Mouse (Mus musculus) heart, adult 2 months (tissue): Measurements from ENCODE around the gene Lrrc49. TPM values are rescaled to one million over a fixed set of nuclear protein-coding genes. Genes with fewer than 3 reads are reported as not detected.

Experiments
- DNase-seq, 2 experiments: peaks; one replicate each; pipeline ENCODE4 v3.0.0; 2021
- H3K27ac ChIP-seq: fragments of 200-600 bp; 2 replicates; pipeline ENCODE4 v1.8.1; 2022
- H3K27me3 ChIP-seq: fragments of 200-500 bp; 2 replicates; pipeline ENCODE4 v1.6.1; 2012; ENCODE audit warnings: mild to moderate bottlenecking, low read length, inconsistent platforms, mixed read lengths; ENCODE audit not compliant: control insufficient read depth, insufficient read depth
- H3K36me3 ChIP-seq: fragments of 200-500 bp; 2 replicates; pipeline ENCODE4 v1.6.1; 2012; ENCODE audit warnings: low read length, inconsistent platforms; ENCODE audit not compliant: control insufficient read depth, insufficient read depth
- H3K4me1 ChIP-seq: fragments of 200-500 bp; 2 replicates; pipeline ENCODE4 v1.6.1; 2011; ENCODE audit warnings: low read length; ENCODE audit not compliant: control insufficient read depth, insufficient read depth
- H3K4me3 ChIP-seq: fragments of 200-600 bp; 2 replicates; pipeline ENCODE4 v1.8.1; 2022
- H3K79me2 ChIP-seq: fragments of 200-500 bp; replicated peaks from 2 replicates; pipeline ENCODE4 v1.6.1; 2012; ENCODE audit warnings: mild to moderate bottlenecking, inconsistent platforms, low read length, moderate library complexity, mixed read lengths; ENCODE audit not compliant: control insufficient read depth, insufficient read depth
- H3K9ac ChIP-seq: fragments of 200-500 bp; 2 replicates; pipeline ENCODE4 v1.6.1; 2012; ENCODE audit warnings: low read depth, mild to moderate bottlenecking, control low read depth, inconsistent platforms, low read length, mixed read lengths
- CTCF ChIP-seq: fragments of 200-600 bp; IDR thresholded peaks from 2 replicates; pipeline ENCODE4 v1.8.1; 2022; ENCODE audit warnings: antibody characterized with exemption, mild to moderate bottlenecking, moderate library complexity
- EP300 ChIP-seq: fragments of 200-500 bp; IDR thresholded peaks from 2 replicates; pipeline ENCODE4 v1.6.1; 2011; ENCODE audit warnings: low read depth, low read length, control low read depth; ENCODE audit not compliant: insufficient read depth
- POLR2A ChIP-seq: fragments of 200-500 bp; IDR thresholded peaks from 2 replicates; pipeline ENCODE4 v1.6.1; 2011; ENCODE audit warnings: mild to moderate bottlenecking, low read depth, low read length, control low read depth; ENCODE audit not compliant: insufficient read depth
- WGBS: fragments of 180-500 bp; shearing (Covaris S2); methylation state at CpG from one replicate; pipeline ENCODE4 v1.1.7; 2018; 5-methylcytosine and 5-hydroxymethylcytosine counted together
- intact Hi-C: fragments of 180-260 bp; cut with DNase I; formaldehyde crosslinking; loops from one replicate; pipeline ENCODE4 v1.15.1; 2025
- polyA plus RNA-seq: library from polyadenylated mRNA; depleted of rRNA; stranded (reverse); fragments of >200 nt; gene quantifications from 2 replicates; pipeline ENCODE4 v1.2.3, GENCODE M21; 2012
- total RNA-seq, 2 experiments: library from RNA; stranded (reverse); gene quantifications; 2 replicates each; pipeline ENCODE4 v1.2.3; 2021

Gene Lrrc49
- total and polyA plus RNA-seq, 3 experiments, result 2.1 to 3.7 (median 3.7) TPM

DNA sequence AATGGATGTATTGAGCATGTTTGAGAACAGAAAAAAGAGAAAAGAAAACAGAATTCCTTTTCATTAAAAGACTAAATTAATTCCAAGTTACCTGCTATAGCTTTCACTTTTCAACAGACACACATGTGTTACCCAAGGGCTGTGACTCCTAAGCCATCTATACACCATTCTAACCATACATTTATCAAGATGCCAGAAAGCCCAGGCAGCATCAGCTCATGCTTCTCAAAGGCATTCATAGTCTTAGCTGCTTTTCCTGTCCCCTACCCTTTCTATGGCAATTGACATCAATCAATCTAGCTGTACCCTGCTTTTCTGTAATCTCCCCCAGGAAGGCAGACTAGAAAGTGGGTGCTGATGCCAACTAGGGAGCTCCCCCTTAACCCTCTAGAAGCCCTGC lies 34.4 kb downstream of the Lrrc49 start:
- no peak for DNase-seq
- Histone ChIP-seq H3K27ac (no peak overlapping the region), H3K9ac (no peak overlapping the region), H3K79me2 (no peaks in the 10 kb centered on the region), H3K27me3 (no peaks in the 10 kb centered on the region), H3K36me3 (no peaks in the 10 kb centered on the region), H3K4me1 (no peaks in the 10 kb centered on the region; the same call in 1 of the 2 replicates), H3K4me3 (no peak overlapping the region)
- intact Hi-C loops, result no loop called here
- no peak for TF ChIP-seq CTCF
- TF ChIP-seq EP300, result no peak
- TF ChIP-seq POLR2A, result no peak

DNA sequence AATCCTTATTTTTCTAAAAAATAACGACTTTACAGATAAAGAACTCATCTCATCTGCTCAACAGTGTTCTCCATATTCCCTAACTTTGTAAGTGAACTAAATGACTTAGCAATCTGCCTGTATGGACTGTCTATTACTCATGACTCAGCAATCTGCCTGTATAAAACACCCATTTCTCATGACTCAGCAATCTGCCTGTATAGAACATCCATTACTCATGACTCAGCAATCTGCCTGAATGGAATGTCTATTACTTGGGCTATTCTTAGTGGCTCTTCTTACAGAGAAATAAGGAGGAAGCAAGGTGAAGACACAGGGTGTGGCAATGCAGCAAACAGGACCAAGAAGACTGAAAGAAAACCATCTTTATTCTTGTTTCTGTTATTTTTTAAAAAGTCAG lies 34.8 kb downstream of the Lrrc49 start:
- Histone ChIP-seq H3K36me3 (no peaks in the 10 kb centered on the region), H3K9ac (no peak overlapping the region), H3K27me3 (no peaks in the 10 kb centered on the region), H3K79me2 (no peaks in the 10 kb centered on the region), H3K27ac (no peak overlapping the region), H3K4me3 (no peak overlapping the region), H3K4me1 (no peaks in the 10 kb centered on the region; the same call in 1 of the 2 replicates)
- WGBS, result 83% methylated on average over 1 of the region's 1 CpGs
- DNase-seq, result no peak
- TF ChIP-seq CTCF (no peak), EP300 (no peak), POLR2A (no peak)
- intact Hi-C loops, result no loop called here

DNA sequence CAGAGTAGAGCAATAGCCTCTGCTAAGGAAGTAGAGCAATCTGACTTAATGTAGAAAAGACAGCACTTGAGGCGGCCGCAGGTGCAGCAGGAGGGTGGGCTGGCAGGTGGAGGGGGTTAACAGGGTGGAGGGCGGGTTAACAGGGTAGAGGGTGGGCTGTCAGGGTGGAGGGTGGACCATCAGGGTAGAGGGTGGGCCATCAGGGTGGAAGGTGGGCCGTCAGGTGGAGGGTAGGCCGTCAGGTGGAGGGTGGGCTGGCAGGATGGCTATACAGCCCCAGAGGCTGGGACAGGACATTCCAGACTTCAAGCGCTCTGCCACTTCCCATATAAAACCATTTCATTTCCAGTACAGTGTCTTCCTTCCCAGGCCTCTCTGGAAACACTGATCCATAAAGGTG lies 37.7 kb downstream of the Lrrc49 start:
- no peaks in the 10 kb centered on the region for H3K36me3 ChIP-seq
- intact Hi-C loops, result no loop called here
- no peak overlapping the region for H3K27ac ChIP-seq
- no peaks in the 10 kb centered on the region for H3K27me3 ChIP-seq
- no peaks in the 10 kb centered on the region; the same call in 1 of the 2 replicates for H3K4me1 ChIP-seq
- WGBS, result 92% methylated on average over 6 of the region's 6 CpGs
- no peak for DNase-seq
- H3K79me2 ChIP-seq, result no peaks in the 10 kb centered on the region
- H3K9ac ChIP-seq, result no peak overlapping the region
- no peak for TF ChIP-seq EP300
- no peak for TF ChIP-seq CTCF
- no peak for TF ChIP-seq POLR2A
- H3K4me3 ChIP-seq, result no peak overlapping the region

DNA sequence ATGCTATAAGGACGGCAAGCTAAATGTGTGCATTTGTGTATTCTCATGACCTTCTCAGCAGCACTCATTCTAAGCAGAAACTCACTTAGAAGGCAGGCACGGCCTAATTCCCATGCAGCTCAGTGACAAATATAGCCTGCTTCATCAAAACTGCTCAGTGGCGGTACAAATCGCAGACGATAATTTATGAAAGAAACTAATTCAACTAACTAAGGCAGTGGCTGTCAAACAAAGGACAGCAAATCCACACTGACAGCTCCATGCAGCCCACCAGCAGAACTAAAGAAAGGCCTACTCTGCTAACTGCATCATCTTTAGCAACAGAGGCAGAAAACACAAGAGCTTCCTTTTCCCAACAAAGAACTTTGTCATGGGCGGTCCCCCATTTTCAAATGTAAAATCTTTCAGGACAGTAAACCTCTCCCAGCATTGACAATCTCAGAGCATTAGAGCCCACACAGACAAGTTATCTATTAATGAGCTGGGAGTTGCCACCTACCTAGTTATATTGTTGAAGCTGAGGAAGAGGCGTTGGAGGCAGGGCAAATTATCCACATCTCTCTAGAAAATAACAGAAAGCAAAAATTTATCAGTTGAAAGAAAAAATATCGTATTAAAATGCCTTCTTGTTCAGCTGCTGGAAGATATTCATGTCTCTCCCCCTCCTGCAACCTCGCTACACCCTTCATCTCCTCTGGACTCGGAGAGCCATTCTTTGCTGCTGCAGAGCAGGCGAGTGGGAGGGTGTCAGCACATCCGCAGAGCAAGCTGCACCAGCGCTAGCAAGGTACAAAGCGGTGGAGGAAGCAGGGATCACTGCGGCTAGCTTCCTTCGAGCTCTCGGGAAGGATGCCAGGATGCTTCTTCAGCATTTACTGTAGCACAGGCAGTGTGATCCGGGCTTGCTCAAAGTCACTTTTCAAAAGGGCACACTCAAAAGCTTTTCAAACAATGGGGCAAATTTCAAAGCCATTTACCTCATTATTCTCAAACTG lies 38.7 kb downstream of the Lrrc49 start:
- Histone ChIP-seq H3K4me1 (no peaks in the 10 kb centered on the region; the same call in 1 of the 2 replicates), H3K79me2 (no peaks in the 10 kb centered on the region), H3K27me3 (no peaks in the 10 kb centered on the region), H3K27ac (no peak overlapping the region), H3K4me3 (no peak overlapping the region), H3K36me3 (no peaks in the 10 kb centered on the region), H3K9ac (no peak overlapping the region)
- DNase-seq, result peak; percentile 33 to 44
- intact Hi-C loops, result no loop called here
- TF ChIP-seq EP300 (no peak), POLR2A (no peak), CTCF (no peak)
- WGBS, result 46% methylated on average over 18 of the region's 18 CpGs

DNA sequence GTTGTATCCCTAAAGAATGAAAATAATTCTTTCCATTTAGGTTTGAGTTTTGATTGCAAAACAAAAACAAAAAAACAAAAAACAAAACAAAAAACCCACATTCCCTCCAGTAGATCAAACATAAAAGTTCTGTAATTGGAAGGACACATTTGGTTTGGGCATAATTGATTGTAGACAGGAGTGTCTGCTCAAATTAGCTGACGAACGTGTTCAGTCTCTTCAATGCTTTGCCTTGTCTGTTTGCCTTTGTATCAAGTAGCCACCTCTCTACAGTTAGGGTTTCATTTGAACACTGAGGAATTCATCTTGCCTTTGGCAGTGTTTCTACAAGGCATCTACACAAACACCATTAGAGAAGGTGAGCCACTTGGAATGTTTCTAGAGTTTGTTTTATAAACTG lies 54.4 kb downstream of the Lrrc49 start:
- TF ChIP-seq POLR2A (no peak), EP300 (no peak), CTCF (no peak)

DNA sequence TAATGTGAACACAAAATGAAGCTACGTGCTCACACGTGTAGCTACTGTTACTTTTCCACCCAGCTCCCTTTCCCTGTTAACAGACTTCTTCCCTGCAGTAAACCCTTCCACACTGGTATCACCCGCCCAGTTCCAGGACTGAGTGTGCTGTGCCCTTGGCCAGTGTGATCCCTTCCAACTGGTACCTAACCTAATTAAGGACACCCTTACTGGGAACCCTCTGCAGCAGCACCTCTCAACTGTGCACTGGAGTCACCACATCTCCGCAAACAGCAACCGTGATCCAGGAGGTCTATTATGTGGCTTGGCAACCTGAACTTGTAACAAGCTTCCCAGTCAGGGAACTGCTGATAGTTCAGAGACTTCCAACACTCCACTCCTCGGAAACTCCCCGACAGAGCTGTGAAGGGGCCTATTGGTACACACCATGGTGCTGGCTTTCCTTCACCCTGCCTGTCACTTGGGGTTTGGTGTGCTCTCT lies 61.6 kb downstream of the Lrrc49 start:
- 55% methylated on average over 7 of the region's 7 CpGs for WGBS

More for the DNA sequence above, 54.4 kb downstream of the Lrrc49 start:
- Histone ChIP-seq H3K4me1 (no peaks in the 10 kb centered on the region), H3K79me2 (no peaks in the 10 kb centered on the region), H3K27ac (no peak overlapping the region), H3K4me3 (no peak overlapping the region), H3K27me3 (no peaks in the 10 kb centered on the region), H3K36me3 (no peaks in the 10 kb centered on the region), H3K9ac (no peak overlapping the region)
- 88% methylated on average over 2 of the region's 2 CpGs for WGBS
- no peak for DNase-seq
- intact Hi-C loops, result no loop called here

More for the DNA sequence above, 61.6 kb downstream of the Lrrc49 start:
- Histone ChIP-seq H3K27ac (no peak overlapping the region), H3K4me1 (peaks cover 4% of the 10 kb centered on the region), H3K9ac (no peak overlapping the region), H3K36me3 (no peaks in the 10 kb centered on the region), H3K4me3 (no peak overlapping the region), H3K79me2 (no peaks in the 10 kb centered on the region), H3K27me3 (no peaks in the 10 kb centered on the region)
- no peak for DNase-seq
- TF ChIP-seq CTCF (no peak), EP300 (no peak)
- intact Hi-C loops, result no loop called here
